Mouse (Mus musculus) liver, adult 2 months (tissue): Measurements from ENCODE around the gene F7. TPM values are rescaled to one million over a fixed set of nuclear protein-coding genes. Genes with fewer than 3 reads are reported as not detected.
A peak's percentile ranks its signal among the peaks of the same experiment; 100 is the strongest.

ENCODE experiments used
- DNase-seq: peaks from one replicate; pipeline ENCODE4 v3.0.0-alpha.2; 2011; ENCODE audit warnings: low read depth, low spot score; ENCODE audit errors: extremely low read depth
- H3K27ac ChIP-seq: fragments of 200-500 bp; replicated peaks from 2 replicates; pipeline ENCODE4 v1.5.1; 2012; ENCODE audit warnings: low read depth, mild to moderate bottlenecking, control low read depth, inconsistent platforms, low read length; ENCODE audit not compliant: insufficient read depth
- H3K27me3 ChIP-seq: fragments of 200-500 bp; 2 replicates; pipeline ENCODE4 v1.6.1; 2012; ENCODE audit warnings: mild to moderate bottlenecking, moderate library complexity, low read length, inconsistent platforms; ENCODE audit not compliant: control insufficient read depth, insufficient read depth
- H3K36me3 ChIP-seq: fragments of 200-500 bp; 2 replicates; pipeline ENCODE4 v1.6.1; 2012; ENCODE audit warnings: low read length, inconsistent platforms; ENCODE audit not compliant: control insufficient read depth, insufficient read depth
- H3K4me1 ChIP-seq: fragments of 200-500 bp; 2 replicates; pipeline ENCODE4 v1.6.1; 2011; ENCODE audit warnings: low read length; ENCODE audit not compliant: control insufficient read depth, insufficient read depth
- H3K4me3 ChIP-seq: fragments of 200-500 bp; 2 replicates; pipeline ENCODE4 v1.5.1; 2011; ENCODE audit warnings: low read depth, mild to moderate bottlenecking, control low read depth, low read length, moderate library complexity; ENCODE audit not compliant: insufficient read depth
- H3K79me2 ChIP-seq: fragments of 200-500 bp; 2 replicates; pipeline ENCODE4 v1.6.1; 2012; ENCODE audit warnings: inconsistent platforms, mild to moderate bottlenecking, low read length, moderate library complexity; ENCODE audit not compliant: control insufficient read depth, insufficient read depth
- H3K9ac ChIP-seq: fragments of 200-500 bp; 2 replicates; pipeline ENCODE4 v1.6.1; 2012; ENCODE audit warnings: low read depth, mild to moderate bottlenecking, control low read depth, inconsistent platforms, low read length
- CTCF ChIP-seq: fragments of 200-500 bp; IDR thresholded peaks from 2 replicates; pipeline ENCODE4 v1.5.1; 2011; ENCODE audit warnings: low read depth, low read length, control low read depth
- POLR2A ChIP-seq: fragments of 200-500 bp; IDR thresholded peaks from 2 replicates; pipeline ENCODE4 v1.6.1; 2011; ENCODE audit warnings: low read length, control low read depth; ENCODE audit not compliant: insufficient read depth; ENCODE audit errors: extremely low read depth
- WGBS: fragments of 180-500 bp; shearing (Covaris S2); methylation state at CpG from one replicate; pipeline ENCODE4 v1.1.7; 2018; 5-methylcytosine and 5-hydroxymethylcytosine counted together
- polyA plus RNA-seq: library from polyadenylated mRNA; depleted of rRNA; stranded (reverse); fragments of >200 nt; gene quantifications from 2 replicates; pipeline ENCODE4 v1.2.3, GENCODE M21; 2012
- total RNA-seq: library from RNA; depleted of rRNA; stranded (reverse); fragments of >200 nt; gene quantifications from 2 replicates; pipeline ENCODE4 v1.2.3, GENCODE M21; 2014

F7 gene
- total and polyA plus RNA-seq, 2 experiments, result 117 to 185 TPM

- no peak for DNase-seq
- H3K79me2 ChIP-seq, result no peaks in the 10 kb centered on the region
- no peak overlapping the region for H3K27ac ChIP-seq
- no peak overlapping the region for H3K4me3 ChIP-seq
- H3K27me3 ChIP-seq, result no peaks in the 10 kb centered on the region
- H3K36me3 ChIP-seq, result no peaks in the 10 kb centered on the region
- WGBS, result 90% methylated on average over 4 of the region's 4 CpGs
- H3K9ac ChIP-seq, result no peak overlapping the region
- no peak for TF ChIP-seq CTCF
- TF ChIP-seq POLR2A, result no peak
- H3K4me1 ChIP-seq, result no peaks in the 10 kb centered on the region
Observed at GRCm38 (mm10) chr8:13007458-13007857, 18.4 kb upstream of the F7 start.

GRCm38 (mm10) chr8:13010313-13010712 is 15.5 kb upstream of the F7 start:
- no peak overlapping the region for H3K4me3 ChIP-seq
- H3K36me3 ChIP-seq, result no peaks in the 10 kb centered on the region
- no peaks in the 10 kb centered on the region for H3K27me3 ChIP-seq
- H3K79me2 ChIP-seq, result no peaks in the 10 kb centered on the region
- 22% methylated on average over 4 of the region's 4 CpGs for WGBS
- no peak overlapping the region for H3K27ac ChIP-seq
- peak; percentile 90 for TF ChIP-seq CTCF
- TF ChIP-seq POLR2A, result no peak
- H3K4me1 ChIP-seq, result no peaks in the 10 kb centered on the region
- DNase-seq, result peak; percentile 84
- no peak overlapping the region for H3K9ac ChIP-seq

GRCm38 (mm10) chr8:13019560-13019959 is 6.3 kb upstream of the F7 start:
- H3K36me3 ChIP-seq, result no peaks in the 10 kb centered on the region
- H3K27me3 ChIP-seq, result no peaks in the 10 kb centered on the region
- TF ChIP-seq POLR2A, result no peak
- peak; percentile 33 for TF ChIP-seq CTCF
- H3K27ac ChIP-seq, result no peak overlapping the region
- no peak overlapping the region for H3K9ac ChIP-seq
- 17% methylated on average over 4 of the region's 4 CpGs for WGBS
- no peak overlapping the region for H3K4me3 ChIP-seq
- DNase-seq, result peak; percentile 61
- no peaks in the 10 kb centered on the region for H3K79me2 ChIP-seq
- no peaks in the 10 kb centered on the region for H3K4me1 ChIP-seq

GRCm38 (mm10) chr8:13021830-13022229 is 4.0 kb upstream of the F7 start:
- H3K4me3 ChIP-seq, result no peak overlapping the region
- H3K4me1 ChIP-seq, result peaks cover 8% of the 10 kb centered on the region
- DNase-seq, result no peak
- H3K79me2 ChIP-seq, result 0 out of 2 replicates have a peak, but pooled peaks cover 6% of the 10 kb centered on the region
- no peak for TF ChIP-seq POLR2A
- no peak for TF ChIP-seq CTCF
- no peaks in the 10 kb centered on the region for H3K27me3 ChIP-seq
- H3K27ac ChIP-seq, result no peak overlapping the region
- 96% methylated on average over 8 of the region's 8 CpGs for WGBS
- H3K9ac ChIP-seq, result no peak overlapping the region
- no peaks in the 10 kb centered on the region for H3K36me3 ChIP-seq

- H3K9ac ChIP-seq, result no peak overlapping the region
- H3K27ac ChIP-seq, result no peak overlapping the region
- H3K79me2 ChIP-seq, result 0 out of 2 replicates have a peak, but pooled peaks cover 6% of the 10 kb centered on the region
- WGBS, result 50% methylated on average over 5 of the region's 5 CpGs
- TF ChIP-seq CTCF, result no peak
- TF ChIP-seq POLR2A, result no peak
- no peaks in the 10 kb centered on the region for H3K27me3 ChIP-seq
- peaks cover 15% of the 10 kb centered on the region for H3K4me1 ChIP-seq
- peaks cover 8% of the 10 kb centered on the region; the same call in 1 of the 2 replicates for H3K36me3 ChIP-seq
- peak; percentile 37 for DNase-seq
- H3K4me3 ChIP-seq, result no peak overlapping the region
Observed at GRCm38 (mm10) chr8:13027615-13028014, 1.8 kb downstream of the F7 start.

- no peak overlapping the region for H3K4me3 ChIP-seq
- 76% methylated on average over 5 of the region's 5 CpGs for WGBS
- no peak overlapping the region for H3K9ac ChIP-seq
- H3K36me3 ChIP-seq, result peaks cover 8% of the 10 kb centered on the region; the same call in 1 of the 2 replicates
- H3K27ac ChIP-seq, result no peak overlapping the region
- no peak for DNase-seq
- H3K79me2 ChIP-seq, result 0 out of 2 replicates have a peak, but pooled peaks cover 6% of the 10 kb centered on the region
- no peaks in the 10 kb centered on the region for H3K27me3 ChIP-seq
- peaks cover 15% of the 10 kb centered on the region for H3K4me1 ChIP-seq
- TF ChIP-seq CTCF (no peak), POLR2A (no peak)
Observed at GRCm38 (mm10) chr8:13028482-13028881, 2.6 kb downstream of the F7 start.
